Mouse (Mus musculus) CD8-positive naive resting alpha-beta T cell, adult 57 days (primary cell): ENCODE data around the gene Tipin. TPM values are rescaled to one million over a fixed set of nuclear protein-coding genes. Genes with fewer than 3 reads are reported as not detected.

Experiments
- total RNA-seq: library from RNA; stranded (reverse); gene quantifications from one replicate; pipeline ENCODE4 v1.2.4, GENCODE M21; 2023

The Tipin gene
- total RNA-seq: 17.7 TPM

GRCm38 (mm10) chr9:64281105-64281780 is at the start of gene Tipin:
Gene Tipin (plus strand): TSS chr9:64281581.

GRCm38 (mm10) chr9:64234768-64235435 is 46.5 kb upstream of the Tipin start, which contains the start of gene Uchl4:
Gene Uchl4 (plus strand): TSS chr9:64235201.

GRCm38 (mm10) chr9:64253021-64253904 is 28.1 kb upstream of the Tipin start, which contains the start of gene Map2k1:
Gene Map2k1 (minus strand): TSS chr9:64253631.

GRCm38 (mm10) chr9:64341254-64341566 is 59.8 kb downstream of the Tipin start, which contains the start of gene Dis3l:
Gene Dis3l (minus strand): TSS chr9:64341288.

Other genes starting within 250 kb of the Tipin start
- gene Lctl, start 164.4 kb upstream of the Tipin start, total RNA-seq: not detected
- 8.2 TPM for gene Zwilch, start 108.5 kb upstream of the Tipin start, total RNA-seq
- gene Rpl4, start 108.2 kb upstream of the Tipin start, total RNA-seq: 2,550 TPM
- gene Snapc5, start 102.3 kb upstream of the Tipin start, total RNA-seq: 21.8 TPM
- gene Uchl4, start 46.4 kb upstream of the Tipin start, total RNA-seq: 1.7 TPM
- gene Map2k1, start 27.9 kb upstream of the Tipin start, total RNA-seq: 53.3 TPM
- gene Dis3l, start 59.7 kb downstream of the Tipin start, total RNA-seq: 19.3 TPM
- gene Megf11, start 104.0 kb downstream of the Tipin start, total RNA-seq: 1.1 TPM